Mouse (Mus musculus): ENCODE results near the gene Themis2.

The Themis2 gene

GRCm38 (mm10) chr4:132796196-132796886 lies at the start of gene Themis2:
TSS of gene Themis2 (minus strand) at chr4:132796387.
- peak; percentile 84 for DNase-seq (ENCODE audit: low spot score)

- no peak for DNase-seq (ENCODE audit: low spot score)
Observed at GRCm38 (mm10) chr4:132843705-132844071, 47.5 kb upstream of the Themis2 start.

- peak; percentile 92 for DNase-seq (ENCODE audit: low spot score)
Observed at GRCm38 (mm10) chr4:132842970-132843704, 47.0 kb upstream of the Themis2 start, which contains the start of gene Ppp1r8. TSS of gene Ppp1r8 (minus strand) at chr4:132843169.

GRCm38 (mm10) chr4:132842281-132842906 lies 46.2 kb upstream of the Themis2 start:
- no peak for DNase-seq (ENCODE audit: low spot score)

GRCm38 (mm10) chr4:132841493-132841892 lies 45.3 kb upstream of the Themis2 start:
- no peak for DNase-seq (ENCODE audit: low spot score)

- peak; percentile 71 for DNase-seq (ENCODE audit: low spot score)
Observed at GRCm38 (mm10) chr4:132823614-132824366, 27.6 kb upstream of the Themis2 start.

GRCm38 (mm10) chr4:132818442-132818841 lies 22.3 kb upstream of the Themis2 start:
- no peak for DNase-seq (ENCODE audit: low spot score)

GRCm38 (mm10) chr4:132816855-132817254 lies 20.7 kb upstream of the Themis2 start:
- DNase-seq (ENCODE audit: low spot score) = no peak

GRCm38 (mm10) chr4:132816404-132816803 lies 20.2 kb upstream of the Themis2 start:
- DNase-seq (ENCODE audit: low spot score) = peak; percentile 40

GRCm38 (mm10) chr4:132809621-132810020 lies 13.4 kb upstream of the Themis2 start:
- no peak for DNase-seq (ENCODE audit: low spot score)

- DNase-seq (ENCODE audit: low spot score) = peak; percentile 46
Observed at GRCm38 (mm10) chr4:132807771-132808641, 11.8 kb upstream of the Themis2 start.

GRCm38 (mm10) chr4:132806620-132807191 lies 10.5 kb upstream of the Themis2 start:
- DNase-seq (ENCODE audit: low spot score) = no peak

- DNase-seq (ENCODE audit: low spot score) = no peak
Observed at GRCm38 (mm10) chr4:132805599-132806197, 9.5 kb upstream of the Themis2 start.

- DNase-seq (ENCODE audit: low spot score) = no peak
Observed at GRCm38 (mm10) chr4:132805146-132805545, 9.0 kb upstream of the Themis2 start.

GRCm38 (mm10) chr4:132804331-132804730 lies 8.1 kb upstream of the Themis2 start:
- peak; percentile 56 for DNase-seq (ENCODE audit: low spot score)

GRCm38 (mm10) chr4:132803876-132804275 lies 7.7 kb upstream of the Themis2 start:
- no peak for DNase-seq (ENCODE audit: low spot score)

- DNase-seq (ENCODE audit: low spot score) = no peak
Observed at GRCm38 (mm10) chr4:132803212-132803611, 7.0 kb upstream of the Themis2 start.

- DNase-seq (ENCODE audit: low spot score) = no peak
Observed at GRCm38 (mm10) chr4:132802171-132802637, 6.0 kb upstream of the Themis2 start.

- no peak for DNase-seq (ENCODE audit: low spot score)
Observed at GRCm38 (mm10) chr4:132801176-132802077, 5.2 kb upstream of the Themis2 start.
